Mouse (Mus musculus): Measurements from ENCODE around the gene Zfp523. TPM values are rescaled to one million over a fixed set of nuclear protein-coding genes. Genes with fewer than 3 reads are reported as not detected.

The Zfp523 gene
- polyA plus RNA-seq, 1 experiment from 2014 or later = 51.9 TPM

DNA sequence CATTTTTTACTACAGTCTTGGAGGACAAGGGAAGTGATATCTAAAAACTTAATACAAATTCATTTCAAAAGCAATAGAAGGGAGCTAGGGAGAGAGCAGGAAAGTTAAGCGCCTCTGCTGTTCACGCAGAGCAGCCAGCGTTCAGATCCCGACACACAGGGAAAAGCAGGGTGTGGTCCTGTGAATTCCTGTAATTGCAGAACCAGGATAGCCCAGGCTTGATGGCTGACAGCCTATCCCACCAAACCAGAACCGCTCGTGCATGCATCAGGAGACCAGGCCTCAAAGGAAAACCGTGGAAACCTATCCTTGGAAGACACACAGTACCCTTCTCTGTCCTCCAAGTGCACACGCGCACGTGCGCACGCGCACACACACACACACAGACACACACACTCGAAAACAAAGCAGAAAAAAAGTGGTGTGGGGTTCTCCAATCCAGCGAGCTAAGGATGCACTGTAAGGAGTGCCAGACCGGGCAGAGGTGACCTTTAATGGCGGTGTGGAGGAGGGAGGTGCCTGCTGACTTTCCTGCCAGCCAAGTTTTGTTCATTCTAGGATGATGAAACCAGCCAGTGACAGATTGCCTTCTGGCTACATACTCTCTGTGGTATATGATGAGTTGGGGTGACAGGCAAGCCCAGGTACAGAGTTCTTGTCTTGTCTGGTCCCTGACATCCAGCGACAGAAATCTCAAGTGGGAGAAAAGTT lies 54.3 kb downstream of the Zfp523 start:
- H3K9me3 ChIP-seq = no peaks in the 10 kb centered on the region
- no peak for ATAC-seq (ENCODE audit: insufficient number of reproducible peaks, insufficient read depth, low FRiP score, low TSS enrichment, low read depth)
- no peak overlapping the region for H3K27ac ChIP-seq
- no peak overlapping the region for H3K4me3 ChIP-seq (replicated peaks)
- no peaks in the 10 kb centered on the region; the same call in none of the 2 replicates for H3K27me3 ChIP-seq
- no peak overlapping the region for H3K4me2 ChIP-seq
- no peak overlapping the region for H3K9ac ChIP-seq (replicated peaks)
- peaks cover 28% of the 10 kb centered on the region for H3K4me1 ChIP-seq (replicated peaks)
- H3K36me3 ChIP-seq = peaks cover 11% of the 10 kb centered on the region
- WGBS = 82% methylated on average over 18 of the region's 18 CpGs

DNA sequence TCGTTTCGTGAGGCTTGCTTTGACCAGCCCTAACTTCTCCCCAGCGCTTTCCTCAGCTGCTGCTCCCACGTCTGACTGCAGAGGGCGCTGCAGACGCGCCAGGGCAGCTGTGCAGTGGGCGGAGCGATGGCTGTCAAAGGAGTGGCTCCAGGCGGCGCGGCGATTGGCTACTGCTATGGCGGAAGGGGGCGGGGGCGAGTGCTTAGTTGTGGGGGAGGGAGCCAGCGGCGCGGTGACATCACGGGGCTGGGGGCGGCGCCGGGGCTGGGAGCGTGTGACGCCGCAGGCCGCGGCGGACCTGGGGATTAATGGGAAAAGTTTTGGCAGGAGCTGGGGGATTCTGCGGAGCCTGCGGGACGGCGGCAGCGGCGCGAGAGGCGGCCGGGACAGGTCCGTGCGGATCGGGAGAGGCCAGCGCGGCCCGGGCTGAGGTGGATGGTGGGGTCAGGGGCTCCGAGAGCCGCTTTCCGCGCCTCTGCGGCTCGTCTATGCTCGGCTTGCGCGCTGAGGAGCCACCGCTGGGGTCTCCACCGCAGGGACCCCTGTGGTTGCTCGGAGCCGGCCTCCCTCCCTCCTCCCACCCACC lies 55.6 kb downstream of the Zfp523 start, which contains the start of gene Ppard:
Ppard (plus strand) TSS at position 226 of the 586 bp plus-strand sequence.
- peak within 1 kb of the TSS; percentile 89 for H3K27ac ChIP-seq
- H3K4me1 ChIP-seq (replicated peaks) = peaks cover 28% of the 10 kb centered on the region
- peak within 1 kb of the TSS; percentile 90 for H3K9ac ChIP-seq (replicated peaks)
- ATAC-seq (ENCODE audit: insufficient number of reproducible peaks, insufficient read depth, low FRiP score, low TSS enrichment, low read depth) = peak; percentile 80
- H3K9me3 ChIP-seq = no peaks in the 10 kb centered on the region
- no peaks in the 10 kb centered on the region; the same call in none of the 2 replicates for H3K27me3 ChIP-seq
- WGBS = under 1% methylated on average over 46 of the region's 57 CpGs
- H3K4me2 ChIP-seq = peak within 1 kb of the TSS; percentile 63
- H3K4me3 ChIP-seq (replicated peaks) = peak within 1 kb of the TSS; percentile 79
- peaks cover 22% of the 10 kb centered on the region for H3K36me3 ChIP-seq

DNA sequence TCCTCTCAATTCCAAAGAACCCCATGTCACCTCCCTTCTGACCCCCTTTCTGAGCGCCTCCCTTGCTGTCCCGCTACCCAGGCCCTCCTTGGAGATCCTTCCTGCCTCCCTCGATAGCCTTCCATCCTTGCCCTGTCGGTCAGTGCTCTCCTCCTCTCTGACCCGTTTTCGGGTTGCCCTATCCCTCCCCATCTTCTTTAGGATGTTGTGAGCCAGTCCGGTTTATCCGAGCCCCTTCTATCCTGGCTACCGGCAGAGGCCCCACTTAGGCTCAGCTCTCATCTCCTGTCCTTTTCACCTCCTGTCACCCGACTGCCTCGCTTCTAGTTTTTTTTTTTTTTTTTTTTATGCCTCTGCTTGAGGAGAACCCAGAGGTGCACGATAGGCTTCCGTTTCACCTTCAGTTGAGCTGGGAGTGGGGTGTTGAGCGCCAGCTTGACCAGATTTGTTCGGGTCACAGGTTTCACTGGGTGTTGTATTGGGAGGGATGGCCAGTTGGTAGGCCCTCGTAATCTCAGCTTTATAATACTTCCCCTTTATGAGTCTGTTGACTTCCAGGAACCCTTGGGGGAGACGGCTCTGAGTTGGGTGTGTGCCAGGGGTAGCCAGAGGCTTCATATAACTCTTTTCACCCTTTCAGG lies 56.3 kb downstream of the Zfp523 start:
- Histone ChIP-seq H3K27ac (peak overlapping the region; percentile 89), H3K9ac (replicated peaks) (peak overlapping the region; percentile 90), H3K9me3 (no peaks in the 10 kb centered on the region), H3K27me3 (no peaks in the 10 kb centered on the region; the same call in none of the 2 replicates), H3K4me2 (peak overlapping the region; percentile 63), H3K4me3 (replicated peaks) (peak overlapping the region; percentile 79), H3K4me1 (replicated peaks) (peaks cover 28% of the 10 kb centered on the region), H3K36me3 (peaks cover 24% of the 10 kb centered on the region)
- 4% methylated on average over 17 of the region's 17 CpGs for WGBS
- no peak; the same call in 1 of the 2 replicates for ATAC-seq (ENCODE audit: insufficient number of reproducible peaks, insufficient read depth, low FRiP score, low TSS enrichment, low read depth)

- H3K4me2 ChIP-seq = peak overlapping the region; percentile 63; the same call in 1 of the 2 replicates
- ATAC-seq (ENCODE audit: insufficient number of reproducible peaks, insufficient read depth, low FRiP score, low TSS enrichment, low read depth) = no peak
- 91% methylated on average over 5 of the region's 5 CpGs for WGBS
Measured at GRCm38 (mm10) chr17:28234641-28235040, 57.7 kb downstream of the Zfp523 start.

GRCm38 (mm10) chr17:28235982-28236635 lies 59.2 kb downstream of the Zfp523 start:
- WGBS = 79% methylated on average over 7 of the region's 7 CpGs
- H3K4me3 ChIP-seq (replicated peaks) = no peak overlapping the region
- peaks cover 44% of the 10 kb centered on the region for H3K36me3 ChIP-seq
- H3K9ac ChIP-seq (replicated peaks) = no peak overlapping the region
- no peaks in the 10 kb centered on the region for H3K9me3 ChIP-seq
- no peak for ATAC-seq (ENCODE audit: insufficient number of reproducible peaks, insufficient read depth, low FRiP score, low TSS enrichment, low read depth)
- no peak overlapping the region for H3K4me2 ChIP-seq
- H3K4me1 ChIP-seq (replicated peaks) = peaks cover 28% of the 10 kb centered on the region
- H3K27ac ChIP-seq = 0 out of 2 replicates have a peak overlapping the region, but pooled peaks have one; percentile 17
- no peaks in the 10 kb centered on the region; the same call in 1 of the 2 replicates for H3K27me3 ChIP-seq

More at GRCm38 (mm10) chr17:28234641-28235040, 57.7 kb downstream of the Zfp523 start:
- no peak overlapping the region for H3K4me3 ChIP-seq (replicated peaks)
- H3K9ac ChIP-seq (replicated peaks) = no peak overlapping the region
- H3K4me1 ChIP-seq (replicated peaks) = peaks cover 28% of the 10 kb centered on the region
- H3K36me3 ChIP-seq = peaks cover 29% of the 10 kb centered on the region
- no peaks in the 10 kb centered on the region; the same call in none of the 2 replicates for H3K27me3 ChIP-seq
- H3K27ac ChIP-seq = no peak overlapping the region
- no peaks in the 10 kb centered on the region for H3K9me3 ChIP-seq

DNA sequence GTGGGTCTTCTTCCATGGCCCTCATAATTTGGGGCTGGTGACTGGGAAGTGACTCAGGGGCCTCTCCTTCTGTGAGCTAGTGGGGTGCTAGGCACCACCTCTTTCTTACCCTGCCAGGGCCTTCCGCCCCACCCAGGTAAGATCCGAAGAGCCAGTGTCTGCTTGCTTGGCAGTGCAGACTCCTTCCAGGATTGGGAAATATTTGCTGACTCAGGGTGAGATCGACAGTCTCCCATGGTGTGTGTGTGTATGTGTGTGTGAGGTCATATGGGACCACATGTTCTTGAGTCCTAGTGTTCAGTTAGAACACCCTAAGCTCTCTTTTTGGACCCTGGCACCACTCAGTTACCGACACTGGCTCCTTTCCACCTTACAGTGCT lies 59.7 kb downstream of the Zfp523 start:
- ATAC-seq (ENCODE audit: insufficient number of reproducible peaks, insufficient read depth, low FRiP score, low TSS enrichment, low read depth) = no peak
- Histone ChIP-seq H3K4me2 (no peak overlapping the region), H3K9me3 (no peaks in the 10 kb centered on the region), H3K4me1 (replicated peaks) (peaks cover 28% of the 10 kb centered on the region), H3K36me3 (peaks cover 49% of the 10 kb centered on the region), H3K4me3 (replicated peaks) (no peak overlapping the region), H3K9ac (replicated peaks) (no peak overlapping the region; the same call in 1 of the 2 replicates), H3K27me3 (no peaks in the 10 kb centered on the region), H3K27ac (no peak overlapping the region)
- WGBS = 87% methylated on average over 4 of the region's 4 CpGs

- peaks cover 28% of the 10 kb centered on the region for H3K4me1 ChIP-seq (replicated peaks)
- 73% methylated on average over 5 of the region's 5 CpGs for WGBS
- no peak overlapping the region for H3K9ac ChIP-seq (replicated peaks)
- peaks cover 57% of the 10 kb centered on the region for H3K36me3 ChIP-seq
- no peaks in the 10 kb centered on the region for H3K9me3 ChIP-seq
- H3K27ac ChIP-seq = no peak overlapping the region
- ATAC-seq (ENCODE audit: insufficient number of reproducible peaks, insufficient read depth, low FRiP score, low TSS enrichment, low read depth) = no peak
- H3K4me2 ChIP-seq = no peak overlapping the region
- H3K4me3 ChIP-seq (replicated peaks) = no peak overlapping the region
- H3K27me3 ChIP-seq = no peaks in the 10 kb centered on the region
Measured at GRCm38 (mm10) chr17:28237362-28237761, 60.4 kb downstream of the Zfp523 start.

- Histone ChIP-seq H3K4me3 (replicated peaks) (no peak overlapping the region), H3K36me3 (peaks cover 61% of the 10 kb centered on the region), H3K9me3 (no peaks in the 10 kb centered on the region), H3K27me3 (no peaks in the 10 kb centered on the region), H3K9ac (replicated peaks) (no peak overlapping the region), H3K4me1 (replicated peaks) (peaks cover 28% of the 10 kb centered on the region), H3K4me2 (no peak overlapping the region), H3K27ac (no peak overlapping the region)
- WGBS = 82% methylated on average over 6 of the region's 6 CpGs
- ATAC-seq (ENCODE audit: insufficient number of reproducible peaks, insufficient read depth, low FRiP score, low TSS enrichment, low read depth) = no peak
Measured at GRCm38 (mm10) chr17:28237874-28238273, 60.9 kb downstream of the Zfp523 start.

DNA sequence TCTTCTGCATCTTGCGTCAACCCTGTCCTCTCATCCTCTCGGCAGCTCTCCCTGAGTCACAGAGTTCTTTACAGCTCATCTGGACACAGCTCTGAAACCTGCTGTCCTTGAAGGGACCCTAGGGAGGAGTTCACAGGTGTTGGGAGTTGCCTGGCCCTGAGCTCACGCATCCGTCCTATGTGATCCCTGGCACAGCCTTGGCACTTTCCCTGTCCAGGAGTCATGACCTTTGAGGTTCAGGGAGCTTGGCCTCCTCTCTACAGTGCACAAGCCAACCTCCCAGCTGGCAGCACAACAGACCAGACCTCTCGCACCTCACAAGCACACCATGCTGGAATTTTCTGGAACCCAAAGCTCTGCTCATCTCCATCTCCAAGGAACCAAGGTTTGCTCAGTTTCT lies 63.9 kb downstream of the Zfp523 start:
- no peak overlapping the region for H3K27ac ChIP-seq
- H3K27me3 ChIP-seq = no peaks in the 10 kb centered on the region
- peaks cover 70% of the 10 kb centered on the region for H3K36me3 ChIP-seq
- no peak overlapping the region for H3K4me2 ChIP-seq
- no peak overlapping the region for H3K9ac ChIP-seq (replicated peaks)
- WGBS = 89% methylated on average over 5 of the region's 5 CpGs
- ATAC-seq (ENCODE audit: insufficient number of reproducible peaks, insufficient read depth, low FRiP score, low TSS enrichment, low read depth) = no peak
- H3K4me1 ChIP-seq (replicated peaks) = peaks cover 26% of the 10 kb centered on the region
- H3K9me3 ChIP-seq = no peaks in the 10 kb centered on the region
- no peak overlapping the region for H3K4me3 ChIP-seq (replicated peaks)

DNA sequence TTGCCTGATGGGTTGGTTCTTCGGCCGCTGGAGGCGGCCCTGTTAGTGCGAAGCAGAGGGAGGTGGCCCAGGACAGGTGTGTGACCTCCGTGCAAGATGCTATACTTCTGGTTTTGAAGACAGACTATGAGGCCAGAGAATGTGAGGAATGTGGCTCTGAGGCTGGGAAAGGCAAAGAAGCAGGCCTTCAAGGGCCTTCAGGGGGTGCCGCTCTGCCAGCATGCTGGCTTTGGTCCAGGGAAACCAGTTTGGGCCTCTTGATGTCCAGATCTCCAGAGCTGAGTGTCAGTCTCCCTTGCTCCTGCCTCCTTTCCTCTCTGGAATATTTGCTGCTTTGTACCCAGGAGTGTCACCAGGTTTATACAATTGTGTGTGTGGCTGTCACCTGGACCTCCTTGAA lies 65.4 kb downstream of the Zfp523 start:
- Histone ChIP-seq H3K4me3 (replicated peaks) (no peak overlapping the region), H3K4me1 (replicated peaks) (peaks cover 31% of the 10 kb centered on the region), H3K27ac (0 out of 2 replicates have a peak overlapping the region, but pooled peaks have one; percentile 23), H3K9me3 (no peaks in the 10 kb centered on the region), H3K27me3 (no peaks in the 10 kb centered on the region), H3K36me3 (peaks cover 61% of the 10 kb centered on the region), H3K9ac (replicated peaks) (no peak overlapping the region), H3K4me2 (no peak overlapping the region)
- 82% methylated on average over 6 of the region's 6 CpGs for WGBS
- ATAC-seq (ENCODE audit: insufficient number of reproducible peaks, insufficient read depth, low FRiP score, low TSS enrichment, low read depth) = no peak

- Histone ChIP-seq H3K4me1 (replicated peaks) (peaks cover 47% of the 10 kb centered on the region), H3K4me2 (no peak overlapping the region), H3K36me3 (peaks cover 45% of the 10 kb centered on the region), H3K4me3 (replicated peaks) (no peak overlapping the region), H3K27me3 (no peaks in the 10 kb centered on the region), H3K9me3 (no peaks in the 10 kb centered on the region), H3K9ac (replicated peaks) (no peak overlapping the region), H3K27ac (peak overlapping the region; percentile 93)
- 84% methylated on average over 6 of the region's 6 CpGs for WGBS
- ATAC-seq (ENCODE audit: insufficient number of reproducible peaks, insufficient read depth, low FRiP score, low TSS enrichment, low read depth) = no peak
Measured at GRCm38 (mm10) chr17:28244214-28244613, 67.3 kb downstream of the Zfp523 start.
